Mouse (Mus musculus): ENCODE data around the gene Pyroxd2. TPM values are rescaled to one million over a fixed set of nuclear protein-coding genes. Genes with fewer than 3 reads are reported as not detected.

Gene Pyroxd2
- polyA plus RNA-seq, 1 experiment from 2014 or later, result 1.5 TPM

DNA sequence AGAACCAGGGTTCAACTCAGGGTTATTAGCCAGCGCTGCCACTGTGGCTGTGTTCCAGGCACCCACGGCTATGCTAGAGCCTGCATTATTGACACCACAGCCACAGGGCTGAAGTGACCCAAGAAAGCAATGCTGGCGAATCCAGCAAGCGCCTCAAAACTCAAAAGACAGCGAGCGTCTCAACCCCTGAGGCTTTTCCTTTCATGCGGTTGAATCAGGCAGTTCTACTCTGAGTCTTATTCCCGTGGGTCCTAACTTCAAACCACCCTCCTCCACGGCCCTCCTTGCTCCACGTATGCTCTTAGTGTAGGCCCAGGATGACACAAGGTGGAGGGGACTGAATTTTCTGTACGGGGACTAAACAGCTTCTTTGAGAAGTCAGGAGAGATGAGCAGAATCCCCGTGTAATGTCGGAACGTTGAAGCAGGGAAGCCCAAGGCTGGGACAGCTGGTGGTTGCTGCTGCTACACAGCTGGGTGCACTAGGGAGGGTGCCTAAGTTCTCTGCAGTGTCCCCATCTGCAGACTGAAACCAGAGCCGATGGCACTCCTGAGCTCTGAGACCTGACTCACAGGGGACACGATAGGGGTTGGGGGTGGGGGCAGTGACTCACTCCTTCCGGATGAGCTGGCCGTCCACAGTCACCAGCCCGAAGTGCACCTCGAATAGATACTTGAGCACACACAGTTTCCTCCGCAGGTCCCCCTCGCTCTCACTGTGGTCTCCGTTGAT is 17.7 kb upstream of the Pyroxd2 start:
- peaks cover 7% of the 10 kb centered on the region; the same call in 1 of the 2 replicates for H3K4me1 ChIP-seq (replicated peaks)
- WGBS, result 84% methylated on average over 23 of the region's 23 CpGs
- no peak overlapping the region for H3K9ac ChIP-seq
- ATAC-seq (ENCODE audit: low read depth), result no peak
- no peak overlapping the region for H3K4me3 ChIP-seq
- no peaks in the 10 kb centered on the region for H3K9me3 ChIP-seq
- no peak overlapping the region for H3K4me2 ChIP-seq
- no peaks in the 10 kb centered on the region; the same call in 1 of the 2 replicates for H3K27me3 ChIP-seq
- H3K27ac ChIP-seq (replicated peaks), result no peak overlapping the region
- peaks cover 17% of the 10 kb centered on the region for H3K36me3 ChIP-seq

DNA sequence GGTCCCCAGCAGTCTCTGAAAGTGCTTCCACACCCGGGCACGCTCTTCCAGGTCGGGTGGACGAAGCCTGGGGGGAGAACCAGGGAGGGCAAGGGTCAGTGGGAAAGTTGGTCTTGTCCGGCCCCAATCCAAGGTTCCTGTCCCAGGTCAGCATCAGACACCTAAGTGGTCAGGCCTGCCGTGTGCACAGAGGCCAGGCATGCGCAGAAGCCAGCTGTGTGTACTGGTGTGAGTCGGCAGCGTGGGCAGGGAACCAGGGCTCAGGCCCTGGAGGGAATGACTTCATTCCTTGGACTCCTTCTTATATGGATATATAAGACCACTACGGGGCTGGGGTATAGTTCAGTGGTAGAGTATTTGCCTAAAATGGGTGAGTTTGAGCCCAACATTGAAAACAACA is 17.1 kb upstream of the Pyroxd2 start:
- H3K9me3 ChIP-seq, result no peaks in the 10 kb centered on the region
- no peak overlapping the region for H3K4me2 ChIP-seq
- 90% methylated on average over 10 of the region's 10 CpGs for WGBS
- H3K36me3 ChIP-seq, result peaks cover 17% of the 10 kb centered on the region
- no peaks in the 10 kb centered on the region; the same call in 1 of the 2 replicates for H3K27me3 ChIP-seq
- peaks cover 7% of the 10 kb centered on the region; the same call in 1 of the 2 replicates for H3K4me1 ChIP-seq (replicated peaks)
- no peak overlapping the region for H3K9ac ChIP-seq
- no peak overlapping the region for H3K4me3 ChIP-seq
- ATAC-seq (ENCODE audit: low read depth), result no peak
- no peak overlapping the region for H3K27ac ChIP-seq (replicated peaks)

DNA sequence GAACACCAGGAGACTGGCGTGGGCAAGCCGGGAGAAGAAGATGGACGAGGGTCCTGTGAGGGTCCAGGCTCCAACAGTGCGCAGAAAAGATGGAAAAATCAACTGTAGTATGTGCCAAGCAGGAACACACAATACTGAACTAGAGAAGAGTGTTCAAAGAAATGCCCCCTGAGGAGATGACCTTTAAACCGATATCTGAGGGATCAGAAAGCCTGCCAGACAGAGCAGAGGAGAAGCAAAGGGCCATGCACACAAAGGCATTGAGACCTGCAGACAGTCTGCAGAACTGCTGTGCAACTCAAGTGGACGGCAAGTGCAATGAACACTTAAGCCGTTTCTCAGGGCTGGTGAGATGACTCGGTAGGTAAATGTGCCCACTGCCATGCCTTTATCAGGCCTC is 14.8 kb upstream of the Pyroxd2 start:
- Histone ChIP-seq H3K27ac (replicated peaks) (no peak overlapping the region), H3K4me1 (replicated peaks) (peaks cover 7% of the 10 kb centered on the region; the same call in 1 of the 2 replicates), H3K4me2 (no peak overlapping the region), H3K9ac (no peak overlapping the region), H3K4me3 (no peak overlapping the region), H3K9me3 (no peaks in the 10 kb centered on the region), H3K36me3 (peaks cover 17% of the 10 kb centered on the region), H3K27me3 (no peaks in the 10 kb centered on the region; the same call in 1 of the 2 replicates)
- WGBS, result 47% methylated on average over 8 of the region's 8 CpGs
- ATAC-seq (ENCODE audit: low read depth), result no peak

DNA sequence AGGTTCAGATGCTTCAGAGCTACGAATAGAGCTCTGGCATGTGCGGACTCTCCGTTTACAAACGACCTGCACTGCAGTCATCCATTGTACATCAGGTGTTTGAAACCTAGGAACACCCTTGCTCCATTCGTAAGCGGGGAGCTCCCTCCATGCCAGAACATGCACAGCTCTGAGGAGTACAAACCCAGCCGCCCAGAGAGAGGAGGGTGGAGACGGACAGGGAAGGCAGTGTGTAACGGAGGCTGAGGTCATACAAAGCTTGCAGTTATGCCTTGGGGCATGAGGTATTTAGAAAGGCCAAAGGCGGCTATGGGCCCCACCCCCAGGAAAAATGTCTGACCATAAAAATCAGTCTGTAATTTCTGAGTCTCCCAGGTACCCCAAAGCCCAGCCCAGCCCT is 11.8 kb upstream of the Pyroxd2 start:
- no peak for ATAC-seq (ENCODE audit: low read depth)
- no peak overlapping the region for H3K4me2 ChIP-seq
- H3K36me3 ChIP-seq, result peaks cover 5% of the 10 kb centered on the region
- no peak overlapping the region for H3K4me3 ChIP-seq
- 77% methylated on average over 10 of the region's 10 CpGs for WGBS
- H3K27me3 ChIP-seq, result no peaks in the 10 kb centered on the region; the same call in 1 of the 2 replicates
- H3K4me1 ChIP-seq (replicated peaks), result peaks cover 7% of the 10 kb centered on the region; the same call in 1 of the 2 replicates
- H3K9me3 ChIP-seq, result no peaks in the 10 kb centered on the region
- H3K9ac ChIP-seq, result no peak overlapping the region
- no peak overlapping the region for H3K27ac ChIP-seq (replicated peaks)

DNA sequence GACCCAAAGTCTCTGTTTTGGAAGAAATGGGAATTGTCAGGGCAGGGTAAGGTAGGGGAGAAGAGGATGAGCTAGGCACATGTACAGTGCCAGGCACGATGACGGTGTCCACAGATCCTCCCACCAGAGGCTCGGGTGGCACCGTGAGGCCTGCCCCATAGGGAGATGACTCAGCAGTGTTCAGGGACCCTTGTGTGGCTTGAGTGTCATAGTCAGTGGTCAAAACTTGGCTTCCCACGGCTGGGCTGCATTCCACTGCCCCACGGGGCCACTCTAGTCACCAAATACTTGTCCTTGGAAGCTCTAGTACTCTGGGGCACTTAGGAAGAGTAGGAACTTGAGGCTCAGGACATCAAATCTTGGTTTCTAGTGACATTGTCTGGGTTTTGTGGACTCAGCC is 4.1 kb upstream of the Pyroxd2 start:
- H3K9me3 ChIP-seq, result no peaks in the 10 kb centered on the region
- peaks cover 28% of the 10 kb centered on the region for H3K4me1 ChIP-seq (replicated peaks)
- no peak overlapping the region for H3K4me3 ChIP-seq
- H3K27ac ChIP-seq (replicated peaks), result no peak overlapping the region
- H3K27me3 ChIP-seq, result no peaks in the 10 kb centered on the region
- no peak overlapping the region for H3K9ac ChIP-seq
- 84% methylated on average over 6 of the region's 6 CpGs for WGBS
- H3K36me3 ChIP-seq, result no peaks in the 10 kb centered on the region
- no peak overlapping the region for H3K4me2 ChIP-seq
- no peak for ATAC-seq (ENCODE audit: low read depth)

DNA sequence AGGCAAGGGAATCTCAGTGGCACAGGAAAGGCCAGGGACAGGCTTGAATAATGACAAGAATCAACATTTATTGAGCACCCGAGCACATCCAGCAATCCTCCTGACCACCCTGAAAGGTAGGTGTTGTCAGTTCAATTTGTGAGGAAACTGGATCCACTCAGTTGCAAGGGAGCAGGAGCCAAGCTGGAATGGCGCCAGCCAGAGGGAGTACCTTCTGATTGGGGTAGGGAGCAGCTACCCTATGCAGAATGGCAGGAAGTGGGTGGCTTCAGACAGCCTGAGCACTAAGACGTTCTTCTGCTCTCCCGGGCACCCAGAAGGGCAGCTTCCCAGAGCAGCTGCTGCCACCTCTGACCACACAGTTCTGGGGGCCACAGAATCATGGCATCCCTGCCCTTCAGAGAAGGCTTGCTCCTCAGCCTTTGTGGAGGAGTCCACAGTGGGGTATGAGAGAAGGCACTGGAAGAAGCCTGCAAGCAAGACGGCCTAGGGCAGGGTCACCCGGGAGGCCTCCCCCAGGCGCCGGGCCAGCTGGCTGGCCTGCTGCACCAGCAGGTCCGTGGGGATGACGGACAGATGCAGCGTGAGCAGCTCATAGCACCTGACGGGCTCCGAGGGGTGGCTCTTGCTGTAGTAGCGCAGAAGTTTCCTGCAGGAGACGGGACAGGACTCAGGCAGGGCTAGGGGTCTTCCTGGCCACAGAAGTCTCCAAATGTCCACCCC is 2.7 kb upstream of the Pyroxd2 start:
- 71% methylated on average over 15 of the region's 15 CpGs for WGBS
- no peaks in the 10 kb centered on the region for H3K9me3 ChIP-seq

DNA sequence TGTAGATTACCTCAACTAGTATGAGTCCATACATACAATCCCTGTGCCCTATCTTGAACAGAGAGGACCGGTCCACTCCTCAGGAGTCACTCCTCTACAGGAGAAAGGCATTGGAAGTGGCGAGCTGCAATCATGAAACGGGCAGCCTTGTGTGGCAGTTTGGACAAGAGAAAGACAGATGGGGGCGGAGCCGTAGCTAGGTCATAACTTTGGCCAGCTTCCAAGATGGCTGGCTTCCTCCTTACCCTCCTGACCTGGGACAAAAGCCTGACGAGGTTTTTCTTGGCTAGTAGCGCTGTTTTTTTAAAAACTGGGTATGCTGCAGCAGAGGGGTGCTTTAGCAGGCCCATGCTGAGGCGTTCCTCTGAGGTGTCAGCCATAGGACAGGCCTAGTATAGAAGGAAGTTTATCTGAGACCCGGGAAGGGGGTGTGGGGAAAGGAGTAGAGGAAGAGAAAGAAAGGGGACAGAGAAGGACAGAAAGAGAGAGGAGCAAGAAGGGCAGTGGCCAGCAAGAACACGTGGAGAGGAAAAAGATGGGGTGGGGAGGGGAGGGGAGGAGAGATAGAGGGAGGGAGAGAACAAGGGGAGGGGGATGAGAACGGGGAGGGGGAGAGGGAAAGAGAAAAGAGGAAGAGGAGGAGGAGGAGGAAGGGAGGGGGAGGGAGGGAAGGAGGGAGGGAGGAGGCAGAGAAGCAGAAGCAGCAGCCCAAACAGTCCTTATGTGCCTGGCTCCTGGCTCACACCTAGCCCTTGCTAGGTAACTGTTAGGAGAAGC is 754 bp upstream of the Pyroxd2 start:
- Histone ChIP-seq H3K27me3 (no peaks in the 10 kb centered on the region), H3K9ac (no peak overlapping the region), H3K9me3 (no peaks in the 10 kb centered on the region), H3K27ac (replicated peaks) (peak overlapping the region; percentile 66), H3K4me2 (peak overlapping the region; percentile 58), H3K36me3 (no peaks in the 10 kb centered on the region), H3K4me1 (replicated peaks) (peaks cover 31% of the 10 kb centered on the region), H3K4me3 (peak overlapping the region; percentile 33; the same call in 1 of the 2 replicates)
- peak; percentile 29 for ATAC-seq (ENCODE audit: low read depth)
- WGBS, result 33% methylated on average over 10 of the region's 11 CpGs

More for the DNA sequence above, 2.7 kb upstream of the Pyroxd2 start:
- Histone ChIP-seq H3K27ac (replicated peaks) (no peak overlapping the region), H3K27me3 (no peaks in the 10 kb centered on the region), H3K9ac (no peak overlapping the region), H3K36me3 (no peaks in the 10 kb centered on the region), H3K4me3 (no peak overlapping the region), H3K4me2 (no peak overlapping the region), H3K4me1 (replicated peaks) (peaks cover 31% of the 10 kb centered on the region)
- ATAC-seq (ENCODE audit: low read depth), result no peak

DNA sequence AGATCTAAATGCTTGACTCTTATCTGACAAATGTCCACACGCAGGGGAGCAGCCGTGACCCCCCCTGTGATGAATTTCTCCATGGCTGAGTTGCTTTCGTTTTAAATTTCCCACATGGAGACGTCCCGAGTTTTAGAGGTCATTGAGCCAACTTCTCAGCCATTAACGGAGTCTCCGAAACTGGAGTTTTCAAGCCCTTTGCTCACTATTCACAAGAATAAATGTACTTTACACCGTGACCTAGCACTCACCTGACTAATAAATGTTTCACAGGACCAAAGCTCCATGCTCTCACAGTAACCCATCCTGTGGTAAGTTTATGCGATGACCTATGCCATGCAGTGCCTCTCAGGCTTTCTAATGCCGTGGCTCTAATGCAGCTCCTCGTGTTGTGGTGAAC is 2.4 kb downstream of the Pyroxd2 start:
- Histone ChIP-seq H3K4me3 (no peak overlapping the region), H3K27me3 (no peaks in the 10 kb centered on the region), H3K36me3 (no peaks in the 10 kb centered on the region), H3K4me2 (no peak overlapping the region), H3K4me1 (replicated peaks) (peaks cover 28% of the 10 kb centered on the region), H3K9ac (no peak overlapping the region), H3K9me3 (no peaks in the 10 kb centered on the region), H3K27ac (replicated peaks) (no peak overlapping the region)
- WGBS, result 76% methylated on average over 11 of the region's 11 CpGs
- ATAC-seq (ENCODE audit: low read depth), result no peak

DNA sequence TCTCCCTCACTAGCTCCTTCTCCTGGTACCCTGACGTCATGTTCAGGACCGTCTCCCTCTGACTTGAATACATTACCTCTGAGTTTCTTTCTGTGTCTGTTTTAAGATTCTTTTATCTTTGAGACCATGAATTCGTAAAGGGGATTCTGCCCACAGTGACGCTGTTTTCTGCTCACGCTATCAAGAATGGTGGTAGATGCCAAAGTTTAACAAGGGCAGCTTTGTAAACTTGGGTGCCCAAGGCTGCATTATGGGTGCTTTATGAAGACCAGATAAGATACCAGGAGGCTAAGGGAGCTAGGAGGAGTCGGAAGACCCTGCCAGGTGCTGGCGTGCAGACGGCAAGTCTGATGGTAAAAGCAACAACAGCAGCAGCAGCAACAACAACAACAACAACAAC is 5.9 kb downstream of the Pyroxd2 start:
- Histone ChIP-seq H3K36me3 (no peaks in the 10 kb centered on the region), H3K4me2 (no peak overlapping the region), H3K4me1 (replicated peaks) (peaks cover 17% of the 10 kb centered on the region), H3K9me3 (no peaks in the 10 kb centered on the region), H3K9ac (no peak overlapping the region), H3K27me3 (peaks cover 10% of the 10 kb centered on the region; the same call in 1 of the 2 replicates), H3K4me3 (no peak overlapping the region), H3K27ac (replicated peaks) (no peak overlapping the region)
- no peak for ATAC-seq (ENCODE audit: low read depth)
- 91% methylated on average over 8 of the region's 8 CpGs for WGBS

DNA sequence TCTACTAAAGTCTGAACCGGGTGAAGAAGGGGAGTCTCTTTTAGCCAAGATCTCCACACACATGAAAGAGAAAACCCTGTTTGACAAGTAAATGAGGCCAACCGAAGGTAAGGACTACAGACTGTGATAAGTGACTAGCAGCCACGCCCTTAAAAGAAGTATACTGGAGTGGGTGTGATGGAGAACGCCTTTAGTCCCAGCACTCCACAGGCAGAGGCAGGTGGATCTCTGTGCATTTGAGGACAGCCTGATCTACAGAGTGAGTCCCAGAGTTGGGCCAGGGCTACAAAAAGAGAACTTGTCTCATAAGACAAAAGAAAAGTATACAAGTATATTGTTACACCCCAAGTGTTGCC is 6.7 kb downstream of the Pyroxd2 start:
- WGBS, result 83% methylated on average over 4 of the region's 4 CpGs
- Histone ChIP-seq H3K4me2 (no peak overlapping the region), H3K9ac (no peak overlapping the region), H3K27me3 (peaks cover 16% of the 10 kb centered on the region), H3K27ac (replicated peaks) (no peak overlapping the region), H3K4me3 (no peak overlapping the region), H3K4me1 (replicated peaks) (peaks cover 14% of the 10 kb centered on the region), H3K36me3 (no peaks in the 10 kb centered on the region), H3K9me3 (no peaks in the 10 kb centered on the region)
- no peak for ATAC-seq (ENCODE audit: low read depth)

DNA sequence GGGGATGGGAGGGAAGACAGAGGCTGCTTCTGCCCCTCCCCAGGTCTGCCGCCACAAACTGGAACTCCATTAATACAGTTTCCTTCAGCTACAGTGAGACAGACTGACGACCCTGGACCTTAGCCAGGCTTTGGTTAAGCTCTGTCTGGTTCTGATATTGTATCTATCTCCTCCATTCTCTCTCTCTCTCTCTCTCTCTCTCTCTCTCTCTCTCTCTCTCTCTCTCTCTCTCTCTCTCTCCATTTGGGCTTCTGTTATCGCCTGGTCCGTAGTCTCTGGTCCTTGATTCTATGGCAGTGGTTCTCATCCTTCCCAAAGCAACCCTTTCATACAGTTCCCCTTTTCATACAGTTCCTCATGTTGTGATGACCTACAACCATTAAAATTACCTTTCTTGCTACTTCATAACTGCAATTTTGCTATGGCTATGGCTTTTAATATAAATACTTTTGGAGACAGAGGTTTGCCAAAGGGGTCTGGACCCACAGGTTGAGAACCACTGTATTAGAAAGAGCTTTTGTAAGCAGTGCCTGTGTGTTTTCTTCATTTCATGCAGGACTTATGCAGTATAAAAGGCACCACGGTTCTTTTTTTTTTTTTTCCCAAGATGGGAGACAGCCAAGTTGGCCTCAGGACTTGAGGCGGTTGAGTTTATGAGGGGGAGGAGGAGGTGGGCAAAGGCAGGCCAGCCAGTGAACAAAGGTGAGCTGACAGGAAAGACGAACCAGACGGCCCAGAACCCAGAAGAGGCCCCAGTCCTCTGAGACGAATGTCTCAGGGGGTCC is 7.3 kb downstream of the Pyroxd2 start:
- no peak for ATAC-seq (ENCODE audit: low read depth)
- peaks cover 17% of the 10 kb centered on the region for H3K4me1 ChIP-seq (replicated peaks)
- no peak overlapping the region for H3K4me3 ChIP-seq
- no peak overlapping the region for H3K4me2 ChIP-seq
- no peaks in the 10 kb centered on the region for H3K9me3 ChIP-seq
- H3K27me3 ChIP-seq, result peaks cover 22% of the 10 kb centered on the region
- no peaks in the 10 kb centered on the region for H3K36me3 ChIP-seq
- 59% methylated on average over 9 of the region's 9 CpGs for WGBS
- no peak overlapping the region for H3K27ac ChIP-seq (replicated peaks)
- H3K9ac ChIP-seq, result no peak overlapping the region

All from neural tube, embryonic 13.5 days (tissue).